Mouse (Mus musculus): ENCODE data around the gene Ccna1. TPM values are rescaled to one million over a fixed set of nuclear protein-coding genes. Genes with fewer than 3 reads are reported as not detected.

Ccna1 gene
- polyA plus RNA-seq, 1 experiment from 2014 or later, result 10.7 TPM

- Histone ChIP-seq H3K9ac (replicated peaks; ENCODE audit: low read depth) (no peak overlapping the region), H3K4me3 (ENCODE audit: low read depth, low read length) (no peak overlapping the region), H3K27me3 (replicated peaks; ENCODE audit: insufficient read depth, low read length) (no peaks in the 10 kb centered on the region), H3K36me3 (ENCODE audit: insufficient read depth, low read length) (no peaks in the 10 kb centered on the region), H3K27ac (ENCODE audit: low read length) (no peak overlapping the region), H3K4me1 (ENCODE audit: insufficient read depth, low read depth, low read length) (no peaks in the 10 kb centered on the region), H3K4me2 (replicated peaks; ENCODE audit: low read depth, low read length) (no peak overlapping the region), H3K9me3 (ENCODE audit: low read length) (no peaks in the 10 kb centered on the region)
- WGBS, result 67% methylated on average over 3 of the region's 3 CpGs
- DNase-seq (ENCODE audit: low spot score) (no peak), ATAC-seq (no peak)
- no peak for TF ChIP-seq EP300 (IDR thresholded peaks at IDR 0.05)
- TF ChIP-seq CTCF (IDR thresholded peaks at IDR 0.05), result no peak
Measured at GRCm38 (mm10) chr3:55025502-55025901, 29.8 kb downstream of the Ccna1 start.

- Histone ChIP-seq H3K27ac (ENCODE audit: low read length) (no peak overlapping the region), H3K4me3 (ENCODE audit: low read depth, low read length) (no peak overlapping the region), H3K4me1 (ENCODE audit: insufficient read depth, low read depth, low read length) (no peaks in the 10 kb centered on the region), H3K4me2 (replicated peaks; ENCODE audit: low read depth, low read length) (no peak overlapping the region), H3K9ac (replicated peaks; ENCODE audit: low read depth) (no peak overlapping the region), H3K27me3 (replicated peaks; ENCODE audit: insufficient read depth, low read length) (no peaks in the 10 kb centered on the region), H3K36me3 (ENCODE audit: insufficient read depth, low read length) (no peaks in the 10 kb centered on the region), H3K9me3 (ENCODE audit: low read length) (no peaks in the 10 kb centered on the region)
- ATAC-seq (no peak), DNase-seq (ENCODE audit: low spot score) (no peak)
- no peak for TF ChIP-seq CTCF (IDR thresholded peaks at IDR 0.05)
- no peak for TF ChIP-seq EP300 (IDR thresholded peaks at IDR 0.05)
- 95% methylated on average over 1 of the region's 1 CpGs for WGBS
Measured at GRCm38 (mm10) chr3:55023347-55023746, 32.0 kb downstream of the Ccna1 start.

- no peaks in the 10 kb centered on the region for H3K36me3 ChIP-seq (ENCODE audit: insufficient read depth, low read length)
- ATAC-seq, result no peak
- H3K4me3 ChIP-seq (ENCODE audit: low read depth, low read length), result no peak overlapping the region
- H3K4me1 ChIP-seq (ENCODE audit: insufficient read depth, low read depth, low read length), result no peaks in the 10 kb centered on the region
- H3K27me3 ChIP-seq (replicated peaks; ENCODE audit: insufficient read depth, low read length), result no peaks in the 10 kb centered on the region
- H3K27ac ChIP-seq (ENCODE audit: low read length), result no peak overlapping the region
- DNase-seq (ENCODE audit: low spot score), result no peak
- no peak overlapping the region for H3K4me2 ChIP-seq (replicated peaks; ENCODE audit: low read depth, low read length)
- TF ChIP-seq EP300 (IDR thresholded peaks at IDR 0.05) (no peak), CTCF (IDR thresholded peaks at IDR 0.05) (no peak)
- no peak overlapping the region for H3K9ac ChIP-seq (replicated peaks; ENCODE audit: low read depth)
- WGBS, result 68% methylated on average over 1 of the region's 1 CpGs
- no peaks in the 10 kb centered on the region for H3K9me3 ChIP-seq (ENCODE audit: low read length)
Measured at GRCm38 (mm10) chr3:55022247-55022646, 33.1 kb downstream of the Ccna1 start.

- no peaks in the 10 kb centered on the region for H3K36me3 ChIP-seq (ENCODE audit: insufficient read depth, low read length)
- H3K4me3 ChIP-seq (ENCODE audit: low read depth, low read length), result no peak overlapping the region
- no peaks in the 10 kb centered on the region for H3K9me3 ChIP-seq (ENCODE audit: low read length)
- DNase-seq (ENCODE audit: low spot score) (no peak), ATAC-seq (no peak)
- H3K4me1 ChIP-seq (ENCODE audit: insufficient read depth, low read depth, low read length), result no peaks in the 10 kb centered on the region
- H3K9ac ChIP-seq (replicated peaks; ENCODE audit: low read depth), result no peak overlapping the region
- TF ChIP-seq CTCF (IDR thresholded peaks at IDR 0.05) (no peak), EP300 (IDR thresholded peaks at IDR 0.05) (no peak)
- H3K27ac ChIP-seq (ENCODE audit: low read length), result no peak overlapping the region
- H3K4me2 ChIP-seq (replicated peaks; ENCODE audit: low read depth, low read length), result no peak overlapping the region
- no peaks in the 10 kb centered on the region for H3K27me3 ChIP-seq (replicated peaks; ENCODE audit: insufficient read depth, low read length)
- WGBS, result 65% methylated on average over 4 of the region's 4 CpGs
Measured at GRCm38 (mm10) chr3:55012536-55012935, 42.8 kb downstream of the Ccna1 start.

GRCm38 (mm10) chr3:55011681-55012080, 43.6 kb downstream of the Ccna1 start:
- no peaks in the 10 kb centered on the region for H3K36me3 ChIP-seq (ENCODE audit: insufficient read depth, low read length)
- 19% methylated on average over 7 of the region's 7 CpGs for WGBS
- no peak overlapping the region for H3K4me3 ChIP-seq (ENCODE audit: low read depth, low read length)
- H3K9ac ChIP-seq (replicated peaks; ENCODE audit: low read depth), result no peak overlapping the region
- H3K4me2 ChIP-seq (replicated peaks; ENCODE audit: low read depth, low read length), result no peak overlapping the region
- H3K9me3 ChIP-seq (ENCODE audit: low read length), result no peaks in the 10 kb centered on the region
- DNase-seq (ENCODE audit: low spot score) (peak; percentile 33), ATAC-seq (no peak)
- H3K27ac ChIP-seq (ENCODE audit: low read length), result no peak overlapping the region
- H3K27me3 ChIP-seq (replicated peaks; ENCODE audit: insufficient read depth, low read length), result no peaks in the 10 kb centered on the region
- no peaks in the 10 kb centered on the region for H3K4me1 ChIP-seq (ENCODE audit: insufficient read depth, low read depth, low read length)
- TF ChIP-seq CTCF (IDR thresholded peaks at IDR 0.05) (no peak), EP300 (IDR thresholded peaks at IDR 0.05) (no peak)

GRCm38 (mm10) chr3:55008965-55009741, 46.1 kb downstream of the Ccna1 start:
- no peak overlapping the region for H3K4me3 ChIP-seq (ENCODE audit: low read depth, low read length)

More at GRCm38 (mm10) chr3:55008965-55009741, 46.1 kb downstream of the Ccna1 start:
- Histone ChIP-seq H3K27ac (ENCODE audit: low read length) (no peak overlapping the region), H3K9me3 (ENCODE audit: low read length) (no peaks in the 10 kb centered on the region), H3K9ac (replicated peaks; ENCODE audit: low read depth) (no peak overlapping the region), H3K4me1 (ENCODE audit: insufficient read depth, low read depth, low read length) (no peaks in the 10 kb centered on the region), H3K4me2 (replicated peaks; ENCODE audit: low read depth, low read length) (no peak overlapping the region), H3K27me3 (replicated peaks; ENCODE audit: insufficient read depth, low read length) (no peaks in the 10 kb centered on the region), H3K36me3 (ENCODE audit: insufficient read depth, low read length) (no peaks in the 10 kb centered on the region)
- no peak for ATAC-seq
- WGBS, result 41% methylated on average over 6 of the region's 6 CpGs
- no peak for TF ChIP-seq EP300 (IDR thresholded peaks at IDR 0.05)
- no peak for TF ChIP-seq CTCF (IDR thresholded peaks at IDR 0.05)
- DNase-seq (ENCODE audit: low spot score), result no peak
